Mouse (Mus musculus): Measurements from ENCODE around the gene Kif1b.

Kif1b gene

DNA sequence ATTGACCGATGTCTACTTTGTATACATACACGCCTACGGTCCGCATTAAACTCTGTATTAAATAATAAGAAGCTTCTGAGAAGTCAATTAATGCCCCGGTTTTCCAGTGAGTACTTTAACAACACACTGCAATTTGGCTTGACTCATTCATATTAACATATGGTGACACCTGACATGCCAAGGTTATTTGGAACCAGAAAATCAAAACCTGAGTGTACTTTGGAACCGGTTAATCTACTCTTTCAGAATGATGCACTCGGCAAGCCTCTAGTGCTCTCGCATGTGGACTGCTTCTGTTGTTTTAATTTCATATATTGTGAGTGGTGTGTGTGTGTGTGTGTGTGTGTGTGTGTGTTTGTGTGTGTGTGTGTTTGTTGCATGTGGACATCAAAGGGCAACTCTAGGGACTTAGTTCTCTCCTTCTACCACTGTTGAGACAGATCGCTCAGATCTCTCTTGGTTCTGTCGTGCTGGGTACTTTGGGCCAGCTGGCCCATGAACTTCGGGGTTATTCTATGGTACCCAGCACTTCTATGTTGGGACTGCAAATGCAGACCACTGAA is 6.9 kb upstream of the Kif1b start:
- peak in 1 of 2 experiments; percentile 54 for DNase-seq

DNA sequence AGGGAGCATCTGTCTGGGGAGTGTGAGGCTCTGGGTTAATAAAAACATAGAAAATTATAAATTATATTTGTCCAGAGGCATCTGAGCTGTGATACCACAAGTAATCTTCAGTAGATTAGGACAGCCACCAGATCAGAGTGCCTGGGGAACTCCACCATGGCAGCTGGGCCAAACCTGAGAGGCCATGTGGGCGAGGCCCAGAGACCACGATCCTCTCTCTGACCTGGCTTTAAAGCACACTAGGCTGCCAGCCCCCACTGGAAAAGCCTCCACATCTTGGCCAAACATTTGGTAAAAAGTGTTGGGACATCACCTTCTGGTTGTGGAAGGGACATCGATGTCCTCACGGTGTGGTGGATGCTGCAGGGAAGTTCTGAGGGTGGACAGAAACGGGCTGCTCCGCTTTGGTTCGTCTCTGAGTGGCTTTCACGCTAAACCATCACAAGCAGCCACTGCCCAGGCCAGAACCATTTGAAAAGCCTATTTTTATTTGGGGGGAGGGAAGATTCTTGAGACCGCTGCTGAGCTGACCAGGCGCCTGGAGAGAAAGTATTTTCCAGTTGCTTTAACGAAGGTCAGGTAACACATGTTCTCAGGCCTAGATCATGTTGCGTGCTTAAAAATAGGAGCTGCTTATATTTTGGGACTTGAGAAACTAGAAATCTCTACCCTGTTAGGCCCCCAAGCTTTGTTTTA is 6.2 kb upstream of the Kif1b start:
- DNase-seq = peak in 1 of 2 experiments; percentile 49

DNA sequence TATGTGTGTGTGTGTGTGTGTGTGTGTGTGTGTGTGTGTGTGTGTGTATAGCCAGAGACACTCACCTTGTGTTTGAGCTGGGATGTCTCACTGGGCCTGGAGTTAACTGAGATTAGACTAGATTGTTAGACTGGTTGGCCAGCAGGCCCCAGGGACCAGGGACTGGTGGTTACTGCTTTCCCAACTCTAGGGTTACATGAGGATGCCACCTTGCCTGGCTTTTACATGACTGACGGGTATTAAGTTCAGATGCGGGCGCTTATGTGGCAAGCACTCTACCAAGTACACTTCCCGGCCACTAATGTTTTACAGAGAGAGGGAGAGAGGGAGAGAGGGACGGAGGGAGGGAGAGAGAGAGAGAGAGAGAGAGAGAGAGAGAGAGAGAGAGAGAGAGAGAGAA is 4.5 kb upstream of the Kif1b start:
- DNase-seq = no peak

DNA sequence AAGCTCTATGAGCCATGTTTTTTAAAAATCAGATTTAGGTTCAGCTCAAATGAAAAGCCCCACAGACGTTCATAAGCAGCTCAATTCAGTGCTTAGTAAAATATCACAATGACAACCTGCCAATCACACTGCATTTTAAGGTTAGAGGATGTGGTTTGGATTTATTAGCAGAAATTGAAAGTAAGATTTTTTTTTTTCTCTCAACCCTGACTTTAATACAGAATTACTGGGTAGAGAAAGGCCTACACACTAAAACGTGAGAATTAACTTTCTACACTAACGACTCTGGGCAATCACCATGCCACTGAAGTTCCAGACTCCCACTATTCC is 963 bp upstream of the Kif1b start:
- no peak for DNase-seq

DNA sequence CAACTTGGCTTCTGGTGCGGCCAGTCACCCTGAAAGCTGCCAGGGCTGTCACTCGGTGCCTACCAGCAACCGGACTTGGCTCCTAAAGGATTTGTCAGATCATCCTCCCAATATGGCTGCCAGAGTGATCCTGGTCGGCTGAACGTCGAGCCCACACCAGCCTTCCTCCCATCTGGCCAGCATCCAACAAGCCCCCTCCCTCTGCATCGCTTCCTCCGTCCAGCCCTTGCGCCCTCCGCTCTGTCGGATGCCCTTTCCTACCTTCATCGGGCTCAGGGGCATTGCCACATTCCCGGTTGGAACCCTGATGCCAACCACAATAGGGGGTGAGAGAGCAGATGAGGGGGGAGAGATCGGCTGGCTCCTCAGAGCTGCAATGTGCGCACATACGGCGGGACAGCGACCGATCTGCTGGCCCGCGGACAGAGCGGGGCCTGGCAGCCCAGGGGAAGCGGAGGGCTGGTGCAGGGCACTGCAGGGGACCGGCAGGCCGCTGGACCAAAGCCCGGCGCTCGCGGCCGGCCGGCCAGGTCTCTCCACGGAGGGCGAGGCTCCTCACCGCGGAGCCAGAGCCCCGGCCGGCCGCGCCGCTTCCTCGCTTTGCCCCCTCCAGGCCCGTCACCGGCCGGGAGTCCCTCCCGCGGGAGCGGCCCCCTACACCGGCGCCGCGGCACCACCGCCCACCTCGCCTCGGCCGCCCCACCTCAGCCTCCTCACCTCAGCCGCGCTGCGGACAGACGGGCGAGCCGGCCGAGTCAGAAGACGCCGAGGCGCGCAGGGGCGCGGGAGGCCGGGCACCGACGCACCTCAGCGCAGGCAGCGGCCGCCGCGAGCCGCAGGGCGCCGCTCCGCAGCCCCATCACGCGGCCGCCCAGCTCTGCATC is 539 bp downstream of the Kif1b start:
- peak; percentile 91 to 93 for DNase-seq

DNA sequence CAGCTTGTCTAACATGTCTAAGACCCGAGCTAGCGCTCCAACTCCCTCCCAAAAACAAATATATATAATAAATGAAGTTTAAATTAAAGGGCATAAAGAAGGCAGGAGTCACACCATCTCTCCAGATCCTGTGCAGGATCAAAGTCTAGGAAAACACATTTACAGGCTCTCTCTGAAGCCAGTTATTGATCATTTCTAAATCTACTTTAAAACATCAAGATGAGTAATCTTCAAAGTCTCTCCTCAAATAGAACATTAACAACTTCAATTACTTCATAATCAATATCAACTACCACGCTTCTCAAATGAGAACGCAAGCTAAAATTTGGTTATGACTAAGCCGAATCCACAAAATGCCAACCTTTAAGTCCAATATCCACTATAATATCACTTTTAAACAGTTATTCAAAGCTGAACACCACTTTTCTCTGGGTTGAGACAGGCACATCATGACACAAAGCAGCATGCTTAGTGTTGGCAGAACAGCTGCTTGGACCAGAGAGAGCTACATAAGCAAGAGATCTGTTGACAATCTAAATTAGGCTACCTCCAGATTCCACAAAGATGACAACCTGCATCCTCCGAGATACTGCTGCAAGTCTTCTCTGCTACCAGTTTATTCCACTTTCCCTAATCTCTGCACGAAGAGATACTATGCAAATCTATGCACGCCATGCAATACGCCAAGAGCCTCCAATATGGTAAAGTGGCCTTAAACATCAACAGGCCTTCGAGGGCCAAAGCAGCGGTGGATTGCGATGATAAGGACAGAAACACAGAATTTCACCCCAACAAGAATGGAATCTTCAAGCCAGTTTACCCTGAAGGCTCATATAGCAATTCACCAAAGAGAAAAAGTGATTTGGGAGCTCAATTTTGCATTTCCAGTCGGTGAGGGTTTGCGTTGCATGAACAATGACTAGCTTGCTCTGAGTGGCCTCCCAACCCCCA is 1.5 kb downstream of the Kif1b start:
- no peak for DNase-seq

DNA sequence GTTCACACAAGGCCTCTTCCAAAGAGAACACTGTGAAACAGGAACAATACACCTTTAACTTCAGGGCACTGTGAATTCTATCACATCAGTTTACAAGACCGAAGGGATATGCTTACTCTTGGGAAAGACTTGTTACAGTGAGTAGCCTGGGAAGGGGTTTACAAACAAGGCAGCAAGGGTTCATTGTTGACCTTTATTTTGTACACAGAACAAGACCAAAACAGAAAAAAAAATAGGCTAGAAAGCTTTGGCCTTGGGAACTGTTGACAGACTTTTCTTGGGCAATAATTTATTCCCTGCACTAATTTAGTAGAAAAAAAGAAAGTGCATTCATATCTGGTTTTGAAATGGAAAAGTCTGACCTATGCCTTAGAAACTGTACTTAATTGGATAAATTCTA is 3.0 kb downstream of the Kif1b start:
- DNase-seq = no peak

DNA sequence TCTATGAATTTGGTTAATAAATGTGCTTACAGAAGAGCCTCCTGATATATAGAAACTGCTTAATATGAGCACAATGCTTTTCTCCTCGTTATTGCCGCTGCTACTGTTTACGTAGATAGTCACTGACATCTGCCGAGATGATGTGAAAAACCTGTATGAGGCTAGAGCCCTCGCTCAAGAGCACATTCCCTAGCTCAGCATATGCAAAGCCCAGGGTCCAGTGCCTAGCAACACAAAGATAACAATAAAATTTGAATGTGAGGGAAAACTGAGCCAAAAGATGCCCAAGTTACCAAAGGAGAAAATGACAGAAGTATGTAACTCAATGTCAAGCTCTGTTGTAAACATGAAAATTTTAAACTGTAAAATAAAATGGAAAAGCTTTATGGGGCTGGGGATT is 4.0 kb downstream of the Kif1b start:
- no peak for DNase-seq

DNA sequence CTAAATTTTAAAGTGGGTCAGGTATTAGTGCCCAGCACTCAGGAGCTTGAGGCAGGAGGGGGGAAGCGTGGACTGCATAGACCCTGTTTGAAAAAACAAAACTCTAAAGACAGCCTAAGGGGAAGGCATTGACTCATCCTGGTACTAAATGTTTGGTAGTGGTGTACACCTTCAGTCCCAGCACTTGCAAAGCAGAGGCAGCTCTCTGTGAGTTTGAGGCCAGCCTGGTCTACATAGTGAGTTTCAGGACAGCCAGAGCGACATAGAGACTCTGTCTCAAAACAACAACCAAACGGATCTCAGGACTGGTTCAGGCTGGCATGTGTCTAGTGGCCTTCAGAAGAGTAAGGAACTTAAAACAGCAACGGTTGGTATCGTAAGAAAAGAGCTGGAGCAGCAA is 4.7 kb downstream of the Kif1b start:
- no peak for DNase-seq

DNA sequence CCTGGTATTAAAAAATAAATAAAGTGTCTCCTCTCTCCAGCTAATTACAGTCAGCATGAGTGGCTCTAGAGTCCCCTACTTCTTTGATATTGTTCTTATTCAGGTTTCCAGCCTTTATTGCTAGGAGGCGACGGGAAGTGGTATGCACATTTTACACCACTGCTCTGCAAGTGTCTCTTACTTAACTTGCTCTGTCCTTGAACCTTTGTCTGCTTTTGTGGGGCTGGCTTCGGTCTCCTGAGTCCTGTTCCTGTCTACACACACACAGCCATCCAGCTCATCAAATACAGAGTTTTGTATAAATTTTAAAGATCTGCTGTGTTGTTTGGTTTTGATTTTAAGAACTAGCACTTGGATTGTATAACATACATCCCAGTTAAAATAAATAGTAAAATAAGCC is 5.4 kb downstream of the Kif1b start:
- no peak for DNase-seq

DNA sequence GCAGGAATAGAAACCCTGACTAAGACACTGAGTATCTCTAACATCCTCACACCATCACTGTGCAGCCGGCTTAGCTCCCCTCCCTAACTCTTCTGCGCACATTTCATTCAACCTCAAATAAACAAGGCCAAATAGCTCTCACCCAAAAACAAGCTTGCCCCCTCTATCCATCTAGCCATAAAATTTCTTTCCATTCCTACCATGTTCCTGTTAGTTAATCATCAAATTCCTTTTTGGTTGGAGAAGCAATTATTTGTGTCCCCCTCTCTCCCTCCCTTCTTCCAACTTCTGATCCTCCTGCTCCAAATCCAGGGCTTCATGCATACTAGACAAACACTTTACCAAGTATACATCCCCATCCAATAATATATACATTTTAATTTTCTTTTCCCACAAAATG is 11.0 kb downstream of the Kif1b start:
- DNase-seq = no peak

DNA sequence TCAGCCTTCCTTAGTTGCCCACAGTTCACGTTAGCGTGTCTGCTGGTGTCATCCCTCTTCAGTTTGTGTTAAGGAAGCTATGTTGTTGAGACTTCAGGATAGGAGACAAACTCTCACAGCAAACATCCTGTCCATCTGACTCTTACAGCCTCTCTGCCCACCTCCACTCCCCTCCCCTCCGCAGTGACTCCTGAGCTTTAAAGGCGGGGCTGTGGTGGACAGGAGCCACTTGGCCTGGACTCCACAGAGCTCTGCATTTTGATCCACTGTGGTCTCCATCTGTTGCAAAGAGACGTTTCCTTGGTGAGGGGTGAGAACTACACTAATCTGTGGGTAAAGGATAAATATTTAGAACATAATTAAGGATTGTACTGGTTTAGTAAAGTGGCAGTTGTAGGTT is 14.5 kb downstream of the Kif1b start:
- peak; percentile 71 to 81 for DNase-seq

DNA sequence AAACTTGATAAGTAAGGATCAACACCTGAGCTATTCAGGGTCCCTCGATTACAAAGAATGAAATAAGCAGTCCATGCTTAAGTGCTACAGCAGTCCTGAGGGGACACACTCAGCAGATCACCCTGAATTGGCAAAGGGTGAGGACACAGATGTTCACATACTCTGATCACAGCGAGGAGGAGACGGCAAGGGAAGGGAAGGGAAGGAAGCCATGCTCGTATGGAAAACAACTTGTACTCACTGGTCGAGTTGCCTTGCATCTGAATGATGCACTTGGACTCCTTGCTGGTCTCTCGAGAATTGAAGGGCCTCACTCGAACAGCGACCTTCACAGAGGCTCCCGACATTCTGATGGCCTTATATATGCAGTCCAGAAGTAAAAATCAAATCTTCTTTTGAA is 16.4 kb downstream of the Kif1b start:
- DNase-seq = no peak

DNA sequence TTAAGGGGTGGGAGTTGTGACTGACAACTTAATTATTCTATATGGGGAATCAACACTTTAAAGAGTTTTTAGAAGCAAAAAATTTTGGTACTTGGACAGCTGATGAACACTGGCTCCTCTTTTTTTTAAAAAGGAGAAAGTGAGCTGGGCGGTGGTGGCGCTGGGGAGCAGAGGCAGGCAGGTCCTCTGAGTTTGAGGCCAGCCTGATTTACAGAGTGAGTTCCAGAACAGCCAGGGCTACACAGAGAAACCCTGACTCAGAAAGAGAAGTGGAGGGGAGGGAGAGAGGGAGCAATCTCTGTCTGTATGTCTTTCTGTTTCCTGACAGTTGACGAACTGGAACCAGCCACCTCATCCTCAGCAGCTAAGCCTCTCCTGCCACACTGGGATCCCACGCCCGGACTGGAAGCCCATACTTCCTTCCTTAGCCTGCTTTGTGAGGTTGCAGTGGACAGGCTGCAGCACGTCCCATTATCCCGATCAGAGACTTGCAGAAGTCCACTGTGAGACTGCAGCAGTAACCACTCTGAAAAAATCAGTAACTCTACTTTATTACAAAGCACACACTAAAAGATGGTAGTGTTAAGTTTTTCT is 17.2 kb downstream of the Kif1b start:
- no peak for DNase-seq

DNA sequence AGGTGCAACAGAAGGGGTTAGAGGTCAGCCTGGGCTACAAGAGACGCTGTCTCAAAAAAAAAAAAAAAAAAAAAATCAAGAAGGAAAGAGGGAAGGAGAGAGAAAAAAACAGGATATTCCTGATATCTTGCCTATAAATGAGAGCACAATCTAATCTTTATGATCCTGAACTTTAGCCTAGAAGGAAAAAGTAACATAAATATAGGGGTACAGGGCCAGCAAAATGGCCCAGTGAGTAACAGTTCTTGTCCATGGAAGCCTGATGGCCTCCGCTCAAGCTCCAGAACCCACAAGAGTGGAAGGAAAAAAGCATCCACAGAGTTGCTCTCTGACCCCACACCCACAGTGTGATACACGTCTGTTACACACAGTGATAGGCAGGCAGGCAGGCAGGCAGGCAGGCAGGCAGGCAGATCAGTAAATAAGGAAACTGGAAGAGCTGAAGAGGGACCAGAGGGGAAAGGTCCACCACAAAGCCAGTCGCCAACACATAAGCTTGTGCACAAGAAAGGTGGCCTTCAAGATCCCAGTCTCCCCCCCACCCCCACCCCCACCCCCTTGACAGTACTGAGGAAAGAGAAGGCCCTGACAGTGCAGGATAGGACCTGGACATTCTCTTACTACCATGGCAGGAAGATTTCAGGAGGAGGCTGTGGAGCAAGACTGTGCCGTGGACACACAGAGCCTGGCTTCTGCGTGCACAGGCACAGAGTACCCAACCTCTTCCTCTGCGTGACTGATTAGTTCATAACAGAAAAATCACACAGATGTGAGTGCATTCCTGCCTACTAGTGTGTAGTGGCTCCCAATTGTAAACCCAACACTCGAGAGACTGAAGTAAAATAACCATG is 21.0 kb downstream of the Kif1b start:
- DNase-seq = no peak

DNA sequence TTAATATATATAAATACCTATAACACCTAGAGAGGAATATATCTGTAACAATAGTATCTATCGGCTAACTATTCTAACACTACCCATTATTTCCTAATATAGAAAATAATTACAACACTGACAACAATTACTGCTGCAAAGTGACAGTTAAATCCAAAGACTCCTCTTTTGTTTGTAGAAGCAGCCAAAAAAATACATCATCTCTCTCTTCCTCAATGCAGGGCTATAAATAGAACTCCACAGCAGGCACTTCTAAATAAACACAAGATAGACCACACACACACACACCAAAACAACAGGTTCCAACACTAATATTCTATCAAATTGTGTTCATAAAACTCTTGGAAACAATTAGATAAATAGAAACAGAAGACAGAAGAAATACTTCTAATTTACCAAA is 21.8 kb downstream of the Kif1b start:
- DNase-seq = no peak

DNA sequence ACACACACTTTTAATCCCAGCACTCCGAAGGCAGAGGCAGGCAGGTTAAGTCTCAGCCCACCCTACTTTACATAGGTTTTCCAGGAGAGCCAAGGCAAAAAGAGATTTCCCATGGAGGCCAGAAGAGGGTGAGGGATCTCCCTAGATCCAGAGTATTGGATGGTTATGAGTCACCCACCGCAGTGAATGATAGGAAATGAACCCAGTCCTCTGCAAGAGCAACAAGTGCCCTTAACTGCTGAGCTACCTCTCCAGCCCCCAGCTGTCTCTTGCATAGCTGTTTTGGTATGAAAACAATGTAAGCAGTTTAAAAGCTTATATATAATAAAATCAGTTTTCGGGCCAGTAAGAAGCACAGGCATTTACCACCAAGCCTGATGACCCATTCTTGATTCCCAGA is 24.5 kb downstream of the Kif1b start:
- no peak for DNase-seq

DNA sequence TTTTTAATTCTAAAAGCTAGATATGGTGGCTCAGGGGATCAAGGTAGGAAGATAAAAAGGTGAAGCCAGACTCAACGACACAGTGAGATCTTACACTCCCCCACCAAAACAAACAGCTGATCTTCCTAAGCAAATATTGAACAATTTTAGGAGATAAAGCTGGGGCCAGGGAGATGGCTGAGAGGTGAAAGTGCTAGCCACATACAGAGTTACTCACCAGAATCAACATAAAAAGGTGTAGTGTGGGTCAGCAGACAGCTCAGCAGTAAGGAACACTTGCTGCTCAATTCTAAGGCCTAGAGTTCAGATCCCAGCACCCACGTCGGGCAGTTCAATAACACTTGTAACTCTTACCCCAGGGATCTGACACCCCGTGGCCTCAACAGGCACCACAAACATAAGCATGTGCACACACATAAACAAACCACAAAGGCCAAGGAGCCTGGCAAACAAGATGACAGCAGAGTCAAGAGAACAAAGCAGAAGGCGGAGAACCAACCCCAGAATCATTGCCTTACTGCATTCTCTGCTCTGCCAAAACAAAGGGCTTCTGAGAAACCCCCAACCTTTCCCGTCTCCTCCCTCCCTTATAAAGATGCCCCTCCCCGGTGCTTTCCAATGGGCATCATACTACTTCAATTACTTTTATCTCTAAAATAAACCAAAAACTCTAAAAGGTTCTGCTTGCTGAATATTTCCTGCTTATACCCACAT is 25.3 kb downstream of the Kif1b start:
- DNase-seq = no peak

DNA sequence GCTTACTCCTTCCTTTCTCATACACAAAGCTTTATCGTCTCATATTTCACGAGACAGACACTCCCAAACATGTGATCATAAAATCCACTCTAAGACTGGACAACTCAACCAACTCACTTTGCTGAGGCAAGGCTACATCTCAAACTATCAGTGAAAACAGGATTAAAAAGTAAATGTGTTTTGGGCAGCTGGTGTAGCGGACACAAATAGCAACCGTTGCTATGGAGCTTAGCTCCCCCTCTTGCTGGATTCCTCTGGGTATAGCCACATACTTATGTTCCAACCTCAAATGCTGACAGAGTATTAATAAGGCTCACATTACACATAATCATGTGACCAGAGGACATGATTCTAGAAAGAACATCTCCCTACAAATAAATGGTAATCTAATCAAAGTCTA is 29.9 kb downstream of the Kif1b start:
- no peak for DNase-seq

DNA sequence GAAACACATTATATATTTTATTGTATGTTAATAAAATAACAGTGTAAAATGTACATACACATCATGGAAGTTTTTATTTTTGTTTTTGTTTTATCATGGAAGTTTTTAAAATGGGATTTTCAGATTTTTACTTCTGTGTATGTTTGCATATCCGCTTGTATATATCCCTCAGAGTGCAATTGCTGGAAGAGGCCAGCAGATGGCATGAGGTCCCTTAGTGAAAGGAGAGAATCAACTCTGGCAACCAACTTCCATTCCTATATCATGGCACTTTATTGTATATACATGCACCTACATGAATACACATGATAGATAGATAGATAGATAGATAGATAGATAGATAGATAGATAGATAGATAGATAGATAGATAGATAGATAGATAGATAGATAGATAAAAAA is 34.4 kb downstream of the Kif1b start:
- peak in 1 of 2 experiments; percentile 41 for DNase-seq

DNA sequence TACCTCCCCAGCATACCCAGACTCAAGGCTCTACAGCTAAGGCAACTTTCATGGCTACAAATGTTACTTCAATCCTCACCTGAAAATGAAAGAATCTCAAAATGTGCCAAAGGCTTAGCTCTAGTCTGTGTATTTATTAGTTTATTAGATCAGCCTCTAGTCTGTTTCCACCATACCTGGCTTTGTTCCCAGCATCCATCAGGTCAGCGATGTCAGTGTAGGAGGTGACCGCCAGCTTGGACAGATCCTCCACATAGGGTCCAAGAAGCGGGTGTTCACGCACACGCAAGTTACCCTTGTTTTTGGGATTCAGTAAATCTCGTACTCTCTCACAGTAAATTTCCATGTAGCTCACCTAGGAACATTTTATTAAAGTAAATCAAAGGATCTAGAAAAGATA is 37.0 kb downstream of the Kif1b start:
- peak in 1 of 2 experiments; percentile 48 for DNase-seq

Data from cerebellum, postnatal 25 days (tissue).